Mouse (Mus musculus): ENCODE measurements at regions not wholly inside any gene's neighbourhood (a gene's known extent, or its start where the extent isn't known, plus 50 kb on each side); places are given as distances from the start of the nearest gene placed in this dataset.

DNA sequence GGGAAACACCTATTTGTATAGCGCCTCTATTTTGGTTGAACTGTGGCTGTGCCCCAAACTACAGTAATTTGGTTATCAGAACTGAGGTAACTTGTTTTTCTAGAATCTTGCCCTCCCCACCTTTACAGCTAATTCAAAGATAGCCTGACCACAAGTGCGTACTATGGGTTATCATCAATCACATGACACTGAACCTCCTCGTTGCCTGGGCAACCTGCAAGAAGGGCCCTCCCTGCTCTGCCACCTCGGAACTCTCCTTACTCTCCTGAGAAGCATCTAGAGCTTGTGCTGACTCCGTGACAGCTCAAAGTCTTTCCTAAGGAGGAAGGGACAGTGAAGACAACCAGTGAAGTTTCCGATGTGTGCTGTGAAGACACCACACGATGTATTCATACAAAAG, 72.2 kb upstream of the Mark1 start:
- H3K27me3 ChIP-seq (ENCODE audit: control insufficient read depth, insufficient read depth, low read length) = no peaks in the 10 kb centered on the region
- no peaks in the 10 kb centered on the region for H3K36me3 ChIP-seq (ENCODE audit: control insufficient read depth, insufficient read depth, low read length)
- no peak overlapping the region for H3K4me2 ChIP-seq
- 74% methylated on average over 7 of the region's 7 CpGs for WGBS
- no peak for ATAC-seq (ENCODE audit: low FRiP score)
- DNase-seq (ENCODE audit: low spot score, missing footprints) = no peak
- no peak overlapping the region for H3K27ac ChIP-seq (ENCODE audit: low read depth, low read length)
- H3K9ac ChIP-seq (ENCODE audit: low read length) = no peak overlapping the region
- H3K4me3 ChIP-seq (ENCODE audit: low read depth, low read length) = no peak overlapping the region
- H3K9me3 ChIP-seq (ENCODE audit: control insufficient read depth, low read length) = no peaks in the 10 kb centered on the region
- no peaks in the 10 kb centered on the region for H3K4me1 ChIP-seq (ENCODE audit: control insufficient read depth, insufficient read depth, low read length)

DNA sequence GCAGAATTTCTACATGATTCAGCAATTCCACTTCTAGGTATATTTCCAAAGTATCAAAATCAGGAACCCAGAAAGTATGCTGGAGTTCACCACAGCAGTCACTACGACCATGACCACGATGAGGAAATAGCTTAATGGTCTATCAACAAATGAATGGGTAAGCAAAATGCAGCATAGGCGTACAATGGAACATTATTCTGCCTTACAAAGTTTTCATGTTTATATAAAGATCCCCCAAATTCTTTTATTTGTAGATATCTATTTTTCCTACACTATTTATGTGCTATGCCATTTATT, 71.4 kb upstream of the Mark1 start:
- Histone ChIP-seq H3K9me3 (ENCODE audit: control insufficient read depth, low read length) (no peaks in the 10 kb centered on the region), H3K4me3 (ENCODE audit: low read depth, low read length) (no peak overlapping the region), H3K4me2 (no peak overlapping the region), H3K9ac (ENCODE audit: low read length) (no peak overlapping the region), H3K36me3 (ENCODE audit: control insufficient read depth, insufficient read depth, low read length) (no peaks in the 10 kb centered on the region), H3K27me3 (ENCODE audit: control insufficient read depth, insufficient read depth, low read length) (no peaks in the 10 kb centered on the region), H3K27ac (ENCODE audit: low read depth, low read length) (no peak overlapping the region), H3K4me1 (ENCODE audit: control insufficient read depth, insufficient read depth, low read length) (no peaks in the 10 kb centered on the region)
- WGBS = 90% methylated on average over 3 of the region's 3 CpGs
- DNase-seq (ENCODE audit: low spot score, missing footprints) (peak; percentile 6), ATAC-seq (ENCODE audit: low FRiP score) (no peak)

DNA sequence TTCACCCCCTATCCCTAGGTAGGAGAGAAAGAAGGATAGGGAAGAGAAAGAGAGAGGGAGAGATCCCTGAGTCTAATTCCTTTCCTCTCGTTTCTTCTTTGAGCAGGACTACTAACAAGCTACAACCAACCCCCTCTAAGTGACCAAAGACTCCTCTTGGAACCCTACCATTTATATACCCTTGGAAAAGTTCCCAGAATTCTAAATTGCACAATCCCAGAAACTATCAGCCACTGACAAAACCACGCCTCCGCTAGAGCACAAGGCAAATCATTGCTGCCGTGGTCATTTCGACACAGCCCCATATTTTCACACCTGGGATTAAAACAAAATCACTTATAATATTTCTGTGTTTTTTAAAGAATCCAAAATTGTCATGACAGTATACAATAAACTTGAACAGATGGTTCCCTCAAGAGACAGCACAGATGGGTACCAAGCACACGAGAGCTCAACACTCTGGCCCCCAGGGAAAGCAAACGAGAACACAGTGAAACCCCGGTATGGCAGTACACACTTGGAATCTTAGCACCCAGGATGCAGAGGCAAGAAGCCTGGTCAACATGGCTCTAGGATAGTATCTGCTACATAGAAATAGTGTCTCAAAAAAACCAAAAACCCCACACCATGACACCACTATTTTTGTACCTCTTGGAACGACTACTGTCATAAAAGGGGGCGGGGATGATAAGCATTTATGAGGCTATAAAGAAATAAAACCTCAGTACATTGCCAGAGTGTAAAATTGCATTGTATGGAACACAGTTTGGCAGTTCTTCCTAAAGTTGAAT, 70.9 kb upstream of the Mark1 start:
- Histone ChIP-seq H3K9ac (ENCODE audit: low read length) (no peak overlapping the region), H3K4me2 (no peak overlapping the region), H3K4me3 (ENCODE audit: low read depth, low read length) (no peak overlapping the region), H3K9me3 (ENCODE audit: control insufficient read depth, low read length) (no peaks in the 10 kb centered on the region), H3K27me3 (ENCODE audit: control insufficient read depth, insufficient read depth, low read length) (no peaks in the 10 kb centered on the region), H3K36me3 (ENCODE audit: control insufficient read depth, insufficient read depth, low read length) (no peaks in the 10 kb centered on the region), H3K4me1 (ENCODE audit: control insufficient read depth, insufficient read depth, low read length) (no peaks in the 10 kb centered on the region), H3K27ac (ENCODE audit: low read depth, low read length) (no peak overlapping the region)
- ATAC-seq (ENCODE audit: low FRiP score) (no peak), DNase-seq (ENCODE audit: low spot score, missing footprints) (peak; percentile 21)
- 89% methylated on average over 10 of the region's 10 CpGs for WGBS

DNA sequence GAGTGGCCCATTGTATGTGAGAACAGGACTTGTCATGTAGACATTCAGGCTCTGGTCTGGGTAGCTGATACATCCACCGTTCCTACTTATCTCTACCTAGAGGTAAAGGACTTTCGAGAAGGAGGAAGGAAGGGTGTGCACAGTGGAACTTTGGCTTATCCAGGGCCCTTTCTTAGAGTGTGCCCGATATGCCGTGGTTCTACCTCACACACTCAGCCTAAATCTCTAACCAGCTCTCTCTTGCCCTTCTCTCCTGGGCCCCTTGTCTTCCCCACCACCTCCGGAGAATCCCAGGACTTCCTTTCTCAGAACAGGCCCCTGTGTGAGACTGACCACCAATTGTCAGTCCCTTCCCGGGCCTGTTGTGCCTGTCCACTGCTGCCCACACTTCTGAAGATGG, 68.8 kb upstream of the Mark1 start:
- DNase-seq (ENCODE audit: low spot score, missing footprints) = peak; percentile 70
- Histone ChIP-seq H3K36me3 (ENCODE audit: control insufficient read depth, insufficient read depth, low read length) (no peaks in the 10 kb centered on the region), H3K9me3 (ENCODE audit: control insufficient read depth, low read length) (no peaks in the 10 kb centered on the region), H3K27ac (ENCODE audit: low read depth, low read length) (no peak overlapping the region), H3K9ac (ENCODE audit: low read length) (no peak overlapping the region), H3K27me3 (ENCODE audit: control insufficient read depth, insufficient read depth, low read length) (no peaks in the 10 kb centered on the region), H3K4me1 (ENCODE audit: control insufficient read depth, insufficient read depth, low read length) (no peaks in the 10 kb centered on the region), H3K4me3 (ENCODE audit: low read depth, low read length) (no peak overlapping the region), H3K4me2 (no peak overlapping the region)
- no peak for ATAC-seq (ENCODE audit: low FRiP score)
- WGBS = 89% methylated on average over 6 of the region's 6 CpGs

DNA sequence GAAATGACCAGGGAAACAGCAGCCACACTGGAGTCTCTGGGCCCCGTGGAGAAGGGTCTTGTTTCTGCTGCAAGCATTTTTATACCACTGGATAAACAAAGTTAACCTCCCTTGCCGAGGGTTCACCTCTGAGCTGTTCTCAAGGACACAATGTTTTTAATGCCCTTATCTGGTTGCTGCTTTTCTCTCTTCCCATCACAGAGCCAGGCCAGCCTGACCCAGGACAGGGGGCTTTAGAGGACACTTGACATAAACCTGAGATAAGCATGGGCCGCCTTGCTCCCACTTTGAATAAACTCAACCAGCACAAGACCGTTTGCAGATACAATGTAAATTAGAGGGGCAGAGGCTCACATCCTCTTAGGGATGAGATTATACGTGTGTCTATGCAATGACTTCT, 68.3 kb upstream of the Mark1 start:
- Histone ChIP-seq H3K36me3 (ENCODE audit: control insufficient read depth, insufficient read depth, low read length) (no peaks in the 10 kb centered on the region), H3K4me3 (ENCODE audit: low read depth, low read length) (no peak overlapping the region), H3K27ac (ENCODE audit: low read depth, low read length) (no peak overlapping the region), H3K9ac (ENCODE audit: low read length) (no peak overlapping the region), H3K9me3 (ENCODE audit: control insufficient read depth, low read length) (no peaks in the 10 kb centered on the region), H3K4me2 (no peak overlapping the region), H3K4me1 (ENCODE audit: control insufficient read depth, insufficient read depth, low read length) (no peaks in the 10 kb centered on the region), H3K27me3 (ENCODE audit: control insufficient read depth, insufficient read depth, low read length) (no peaks in the 10 kb centered on the region)
- DNase-seq (ENCODE audit: low spot score, missing footprints) (peak; percentile 64), ATAC-seq (ENCODE audit: low FRiP score) (no peak)
- WGBS = 83% methylated on average over 5 of the region's 5 CpGs

DNA sequence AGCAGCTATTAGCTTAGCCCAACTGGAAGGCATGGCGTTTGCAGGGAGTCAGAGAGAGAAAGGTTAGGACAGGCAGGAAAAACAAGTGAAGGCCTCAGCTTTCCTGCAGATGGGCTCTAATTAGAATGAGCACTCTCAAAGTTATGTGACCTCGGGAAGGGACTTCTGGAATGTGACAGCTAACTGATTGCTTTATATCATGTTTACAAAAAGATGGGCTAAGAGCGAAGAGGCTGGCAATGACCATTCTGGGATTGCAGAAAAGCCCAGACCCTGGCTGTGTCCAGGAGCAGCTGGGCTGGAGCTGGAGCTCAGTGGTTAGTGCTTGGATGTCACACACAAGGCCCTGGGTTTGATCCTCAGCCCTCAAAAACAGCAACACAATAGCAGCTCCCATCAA, 65.7 kb upstream of the Mark1 start:
- ATAC-seq (ENCODE audit: low FRiP score) = no peak
- Histone ChIP-seq H3K27ac (ENCODE audit: low read depth, low read length) (no peak overlapping the region), H3K4me1 (ENCODE audit: control insufficient read depth, insufficient read depth, low read length) (no peaks in the 10 kb centered on the region), H3K27me3 (ENCODE audit: control insufficient read depth, insufficient read depth, low read length) (no peaks in the 10 kb centered on the region), H3K4me3 (ENCODE audit: low read depth, low read length) (no peak overlapping the region), H3K9ac (ENCODE audit: low read length) (no peak overlapping the region), H3K4me2 (no peak overlapping the region), H3K36me3 (ENCODE audit: control insufficient read depth, insufficient read depth, low read length) (no peaks in the 10 kb centered on the region), H3K9me3 (ENCODE audit: control insufficient read depth, low read length) (no peaks in the 10 kb centered on the region)
- WGBS = 71% methylated on average over 3 of the region's 3 CpGs
- no peak for DNase-seq (ENCODE audit: low spot score, missing footprints)

DNA sequence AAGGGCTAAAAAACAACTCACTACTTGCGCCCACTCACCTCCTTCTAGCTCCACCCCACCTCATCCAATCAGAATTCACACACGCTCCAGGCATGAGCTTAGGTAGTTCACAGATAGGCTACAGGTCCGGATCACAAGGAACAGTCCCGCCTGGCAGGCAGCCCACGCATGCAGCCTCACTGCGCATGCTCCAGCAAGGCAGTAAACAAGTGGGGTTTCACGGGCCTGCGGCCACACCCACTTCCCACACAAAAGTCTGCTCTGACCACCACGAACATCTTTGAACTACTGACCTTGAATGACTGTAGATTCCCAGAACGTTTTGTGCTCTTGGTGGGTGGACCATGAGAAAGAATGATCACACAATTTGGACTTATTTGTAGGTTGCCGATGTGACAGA, 62.7 kb upstream of the Mark1 start:
- Histone ChIP-seq H3K36me3 (ENCODE audit: control insufficient read depth, insufficient read depth, low read length) (no peaks in the 10 kb centered on the region), H3K4me2 (no peak overlapping the region), H3K4me3 (ENCODE audit: low read depth, low read length) (no peak overlapping the region), H3K4me1 (ENCODE audit: control insufficient read depth, insufficient read depth, low read length) (no peaks in the 10 kb centered on the region), H3K27me3 (ENCODE audit: control insufficient read depth, insufficient read depth, low read length) (no peaks in the 10 kb centered on the region), H3K27ac (ENCODE audit: low read depth, low read length) (no peak overlapping the region), H3K9me3 (ENCODE audit: control insufficient read depth, low read length) (no peaks in the 10 kb centered on the region), H3K9ac (ENCODE audit: low read length) (no peak overlapping the region)
- 79% methylated on average over 11 of the region's 11 CpGs for WGBS
- DNase-seq (ENCODE audit: low spot score, missing footprints) (peak; percentile 41), ATAC-seq (ENCODE audit: low FRiP score) (no peak)

DNA sequence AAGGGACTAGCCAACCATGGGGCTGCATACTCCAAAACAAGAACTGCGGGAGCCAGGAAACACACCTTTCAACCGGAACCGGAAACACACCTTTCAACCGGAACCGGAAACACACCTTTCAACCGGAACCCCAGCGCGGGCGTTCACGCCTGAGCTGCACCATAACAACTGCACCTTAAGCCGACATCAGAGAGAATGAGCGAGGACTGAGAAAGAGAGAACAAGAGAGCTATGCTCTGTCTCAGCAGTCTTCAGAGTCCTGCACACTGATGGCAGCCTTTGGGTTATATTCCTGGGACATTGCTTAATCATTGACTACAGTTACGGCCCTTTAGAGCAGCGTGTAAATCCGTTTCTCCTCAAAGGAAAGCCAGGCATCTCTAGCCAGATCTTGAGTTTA, 58.1 kb upstream of the Mark1 start:
- ATAC-seq (ENCODE audit: low FRiP score) = no peak
- no peak overlapping the region for H3K9ac ChIP-seq (ENCODE audit: low read length)
- no peak overlapping the region for H3K4me2 ChIP-seq
- H3K9me3 ChIP-seq (ENCODE audit: control insufficient read depth, low read length) = no peaks in the 10 kb centered on the region
- H3K4me1 ChIP-seq (ENCODE audit: control insufficient read depth, insufficient read depth, low read length) = no peaks in the 10 kb centered on the region
- H3K4me3 ChIP-seq (ENCODE audit: low read depth, low read length) = no peak overlapping the region
- WGBS = 95% methylated on average over 15 of the region's 15 CpGs
- DNase-seq (ENCODE audit: low spot score, missing footprints) = peak; percentile 41
- H3K36me3 ChIP-seq (ENCODE audit: control insufficient read depth, insufficient read depth, low read length) = no peaks in the 10 kb centered on the region
- no peak overlapping the region for H3K27ac ChIP-seq (ENCODE audit: low read depth, low read length)
- no peaks in the 10 kb centered on the region for H3K27me3 ChIP-seq (ENCODE audit: control insufficient read depth, insufficient read depth, low read length)

DNA sequence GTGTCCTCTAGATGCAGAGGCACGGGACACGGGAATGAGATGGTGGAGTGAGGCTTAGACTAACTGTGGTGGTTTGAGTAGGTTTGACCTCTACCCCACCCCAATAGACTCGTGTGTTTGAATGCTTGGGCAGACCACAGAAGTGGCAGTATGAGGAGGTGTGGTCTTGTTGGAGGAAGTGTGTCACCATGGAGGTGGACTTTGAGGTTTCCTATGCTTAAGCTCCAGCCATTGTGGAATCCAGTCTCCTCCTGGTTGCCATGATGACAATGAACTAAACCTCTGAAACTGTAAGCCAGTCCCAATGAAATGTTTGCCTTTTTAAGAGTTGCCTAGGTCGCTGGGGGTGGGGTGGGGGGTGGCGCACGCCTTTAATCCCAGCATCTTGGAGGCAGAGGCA, 53.3 kb upstream of the Mark1 start:
- Histone ChIP-seq H3K27ac (ENCODE audit: low read depth, low read length) (no peak overlapping the region), H3K9ac (ENCODE audit: low read length) (no peak overlapping the region), H3K9me3 (ENCODE audit: control insufficient read depth, low read length) (no peaks in the 10 kb centered on the region), H3K4me2 (no peak overlapping the region), H3K36me3 (ENCODE audit: control insufficient read depth, insufficient read depth, low read length) (no peaks in the 10 kb centered on the region), H3K4me3 (ENCODE audit: low read depth, low read length) (no peak overlapping the region), H3K4me1 (ENCODE audit: control insufficient read depth, insufficient read depth, low read length) (no peaks in the 10 kb centered on the region), H3K27me3 (ENCODE audit: control insufficient read depth, insufficient read depth, low read length) (no peaks in the 10 kb centered on the region)
- WGBS = 78% methylated on average over 6 of the region's 6 CpGs
- no peak for DNase-seq (ENCODE audit: low spot score, missing footprints)
- ATAC-seq (ENCODE audit: low FRiP score) = no peak

Data from midbrain, embryonic 11.5 days (tissue).